Mouse (Mus musculus): ENCODE measurements around the gene Chd2. TPM values are rescaled to one million over a fixed set of nuclear protein-coding genes. Genes with fewer than 3 reads are reported as not detected.

Chd2 gene
- polyA plus RNA-seq, 1 experiment, result 28.0 TPM

- H3K36me3 ChIP-seq (ENCODE audit: control insufficient read depth, insufficient read depth, low read length), result peaks cover 75% of the 10 kb centered on the region
- no peaks in the 10 kb centered on the region for H3K27me3 ChIP-seq (ENCODE audit: control insufficient read depth, insufficient read depth, low read length)
- 80% methylated on average over 11 of the region's 11 CpGs for WGBS
- H3K27ac ChIP-seq (ENCODE audit: insufficient read depth, low read depth, low read length), result no peak overlapping the region
- H3K4me3 ChIP-seq (ENCODE audit: low read depth, low read length), result no peak overlapping the region
- H3K4me1 ChIP-seq (ENCODE audit: control insufficient read depth, insufficient read depth, insufficient read length, low read length), result no peaks in the 10 kb centered on the region
- TF ChIP-seq POLR2A (IDR thresholded peaks at IDR 0.05; ENCODE audit: low read depth, low read length), result no peak
- no peak for TF ChIP-seq CTCF (IDR thresholded peaks at IDR 0.05; ENCODE audit: extremely low read depth, insufficient read length, insufficient replicate concordance, low read depth, low read length)
These were observed 63.2 kb downstream of the Chd2 start for GRCm38 (mm10) chr7:73478157-73479058.

DNA sequence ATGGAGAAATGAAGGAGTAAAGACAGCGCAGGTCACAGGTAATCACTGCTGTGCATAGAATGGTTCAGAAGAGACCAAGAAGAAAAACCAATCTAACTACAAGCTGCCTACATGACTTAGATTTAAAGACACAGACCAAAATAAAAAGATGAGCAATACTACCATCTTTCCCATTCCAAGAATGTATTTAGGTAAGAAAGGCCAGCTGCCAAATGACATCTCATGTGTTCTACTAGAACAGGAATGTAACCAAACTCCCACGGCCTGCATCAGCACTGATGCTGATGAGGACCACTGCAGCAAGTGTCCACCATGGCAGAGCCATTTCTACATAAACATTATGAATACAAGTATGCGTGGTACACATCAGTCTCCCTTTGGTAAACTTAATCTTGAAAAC lies 73.9 kb downstream of the Chd2 start:
- TF ChIP-seq CTCF (IDR thresholded peaks at IDR 0.05; ENCODE audit: extremely low read depth, insufficient read length, insufficient replicate concordance, low read depth, low read length) (no peak), POLR2A (IDR thresholded peaks at IDR 0.05; ENCODE audit: low read depth, low read length) (no peak)

GRCm38 (mm10) chr7:73463546-73463945 lies 78.1 kb downstream of the Chd2 start:
- no peak for TF ChIP-seq POLR2A (IDR thresholded peaks at IDR 0.05; ENCODE audit: low read depth, low read length)
- no peak for TF ChIP-seq CTCF (IDR thresholded peaks at IDR 0.05; ENCODE audit: extremely low read depth, insufficient read length, insufficient replicate concordance, low read depth, low read length)
- WGBS, result 91% methylated on average over 2 of the region's 2 CpGs
- Histone ChIP-seq H3K36me3 (ENCODE audit: control insufficient read depth, insufficient read depth, low read length) (peaks cover 78% of the 10 kb centered on the region), H3K4me3 (ENCODE audit: low read depth, low read length) (no peak overlapping the region), H3K27ac (ENCODE audit: insufficient read depth, low read depth, low read length) (no peak overlapping the region), H3K27me3 (ENCODE audit: control insufficient read depth, insufficient read depth, low read length) (no peaks in the 10 kb centered on the region), H3K4me1 (ENCODE audit: control insufficient read depth, insufficient read depth, insufficient read length, low read length) (no peaks in the 10 kb centered on the region)

More for the DNA sequence above, 73.9 kb downstream of the Chd2 start:
- no peak overlapping the region for H3K4me3 ChIP-seq (ENCODE audit: low read depth, low read length)
- H3K36me3 ChIP-seq (ENCODE audit: control insufficient read depth, insufficient read depth, low read length), result peaks cover 78% of the 10 kb centered on the region
- H3K27ac ChIP-seq (ENCODE audit: insufficient read depth, low read depth, low read length), result no peak overlapping the region
- H3K27me3 ChIP-seq (ENCODE audit: control insufficient read depth, insufficient read depth, low read length), result no peaks in the 10 kb centered on the region
- WGBS, result 96% methylated on average over 3 of the region's 3 CpGs
- H3K4me1 ChIP-seq (ENCODE audit: control insufficient read depth, insufficient read depth, insufficient read length, low read length), result no peaks in the 10 kb centered on the region

DNA sequence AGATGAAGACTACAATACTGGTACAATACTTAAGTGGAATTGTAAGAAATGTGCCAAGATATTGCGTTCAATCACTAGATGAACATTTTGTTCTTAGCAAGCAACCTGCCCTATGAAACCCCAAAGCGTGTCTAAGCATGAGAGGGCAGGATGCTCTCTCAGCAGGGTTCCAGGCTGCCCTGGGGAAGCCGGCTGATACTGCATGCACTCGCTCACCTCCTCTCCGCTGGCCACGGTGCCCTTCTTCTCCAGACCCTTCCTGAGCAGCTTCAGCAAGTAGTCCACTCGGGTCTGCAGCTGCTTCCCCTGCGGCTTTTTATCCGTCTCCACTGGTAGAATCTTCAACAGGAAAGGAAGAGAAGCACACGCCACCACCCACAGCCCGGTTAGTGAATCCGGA lies 87.5 kb downstream of the Chd2 start:
- Histone ChIP-seq H3K27me3 (ENCODE audit: control insufficient read depth, insufficient read depth, low read length) (no peaks in the 10 kb centered on the region), H3K27ac (ENCODE audit: insufficient read depth, low read depth, low read length) (no peak overlapping the region), H3K36me3 (ENCODE audit: control insufficient read depth, insufficient read depth, low read length) (peaks cover 83% of the 10 kb centered on the region), H3K4me1 (ENCODE audit: control insufficient read depth, insufficient read depth, insufficient read length, low read length) (no peaks in the 10 kb centered on the region; the same call in 1 of the 2 replicates), H3K4me3 (ENCODE audit: low read depth, low read length) (no peak overlapping the region)
- WGBS, result 93% methylated on average over 12 of the region's 12 CpGs
- TF ChIP-seq CTCF (IDR thresholded peaks at IDR 0.05; ENCODE audit: extremely low read depth, insufficient read length, insufficient replicate concordance, low read depth, low read length) (no peak), POLR2A (IDR thresholded peaks at IDR 0.05; ENCODE audit: low read depth, low read length) (no peak)

DNA sequence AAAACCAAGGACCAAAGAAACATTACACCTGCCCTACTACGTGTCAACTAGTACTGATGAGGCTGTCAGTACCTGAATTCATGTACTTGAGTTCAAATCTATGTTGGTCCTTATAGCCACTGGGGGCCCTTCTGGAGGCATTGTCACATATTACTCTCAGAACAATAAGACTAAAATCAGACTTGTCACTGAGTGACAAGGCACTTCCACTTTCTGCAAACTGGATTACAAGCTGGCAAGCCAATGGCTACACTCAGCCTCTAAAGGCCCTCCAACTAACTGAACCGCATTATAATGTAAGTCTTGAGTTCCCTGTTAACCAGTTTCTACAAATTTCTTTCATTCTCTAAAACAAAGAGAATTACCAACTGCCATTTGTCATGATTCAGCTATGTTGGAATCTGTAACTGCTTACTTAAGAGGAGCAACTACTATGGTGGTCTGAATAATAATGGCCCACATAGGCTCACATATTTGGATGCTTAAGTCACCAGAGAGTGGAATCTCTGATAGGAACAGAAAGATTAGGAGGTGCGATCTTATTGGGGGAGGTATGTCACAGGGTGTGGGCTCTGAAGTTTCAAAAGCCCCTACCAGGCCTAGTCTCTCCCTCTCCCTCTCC lies 89.3 kb downstream of the Chd2 start:
- 93% methylated on average over 3 of the region's 3 CpGs for WGBS
- Histone ChIP-seq H3K36me3 (ENCODE audit: control insufficient read depth, insufficient read depth, low read length) (peaks cover 85% of the 10 kb centered on the region), H3K27me3 (ENCODE audit: control insufficient read depth, insufficient read depth, low read length) (no peaks in the 10 kb centered on the region), H3K4me3 (ENCODE audit: low read depth, low read length) (no peak overlapping the region), H3K4me1 (ENCODE audit: control insufficient read depth, insufficient read depth, insufficient read length, low read length) (no peaks in the 10 kb centered on the region; the same call in 1 of the 2 replicates), H3K27ac (ENCODE audit: insufficient read depth, low read depth, low read length) (no peak overlapping the region)
- TF ChIP-seq POLR2A (IDR thresholded peaks at IDR 0.05; ENCODE audit: low read depth, low read length) (no peak), CTCF (IDR thresholded peaks at IDR 0.05; ENCODE audit: extremely low read depth, insufficient read length, insufficient replicate concordance, low read depth, low read length) (no peak)

DNA sequence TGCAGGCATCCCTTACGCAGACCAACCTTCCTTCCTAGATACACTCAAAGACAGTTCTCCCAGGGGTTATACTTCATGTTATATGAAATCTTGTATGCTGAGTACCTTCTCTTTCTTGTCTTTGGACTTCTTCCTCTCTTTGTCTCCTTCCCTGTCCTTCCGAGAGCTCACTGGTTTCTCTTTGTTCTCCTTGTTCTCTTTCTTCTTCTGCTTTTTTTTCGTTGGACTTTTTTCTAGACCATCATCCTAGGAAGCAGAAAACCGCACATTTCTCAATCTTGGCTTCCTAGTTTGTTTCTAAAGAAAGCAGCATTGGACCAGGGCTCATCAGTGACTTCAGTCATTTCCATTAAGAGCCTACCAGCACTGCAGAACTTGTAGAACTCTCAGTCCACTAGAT lies 90.0 kb downstream of the Chd2 start:
- Histone ChIP-seq H3K27ac (ENCODE audit: insufficient read depth, low read depth, low read length) (no peak overlapping the region), H3K4me1 (ENCODE audit: control insufficient read depth, insufficient read depth, insufficient read length, low read length) (no peaks in the 10 kb centered on the region; the same call in 1 of the 2 replicates), H3K4me3 (ENCODE audit: low read depth, low read length) (no peak overlapping the region), H3K27me3 (ENCODE audit: control insufficient read depth, insufficient read depth, low read length) (no peaks in the 10 kb centered on the region), H3K36me3 (ENCODE audit: control insufficient read depth, insufficient read depth, low read length) (peaks cover 84% of the 10 kb centered on the region)
- TF ChIP-seq POLR2A (IDR thresholded peaks at IDR 0.05; ENCODE audit: low read depth, low read length) (no peak), CTCF (IDR thresholded peaks at IDR 0.05; ENCODE audit: extremely low read depth, insufficient read length, insufficient replicate concordance, low read depth, low read length) (no peak)
- WGBS, result 93% methylated on average over 4 of the region's 4 CpGs

- WGBS, result 87% methylated on average over 4 of the region's 4 CpGs
- TF ChIP-seq CTCF (IDR thresholded peaks at IDR 0.05; ENCODE audit: extremely low read depth, insufficient read length, insufficient replicate concordance, low read depth, low read length) (no peak), POLR2A (IDR thresholded peaks at IDR 0.05; ENCODE audit: low read depth, low read length) (no peak)
- Histone ChIP-seq H3K36me3 (ENCODE audit: control insufficient read depth, insufficient read depth, low read length) (peaks cover 81% of the 10 kb centered on the region), H3K27ac (ENCODE audit: insufficient read depth, low read depth, low read length) (no peak overlapping the region), H3K27me3 (ENCODE audit: control insufficient read depth, insufficient read depth, low read length) (no peaks in the 10 kb centered on the region), H3K4me3 (ENCODE audit: low read depth, low read length) (no peak overlapping the region), H3K4me1 (ENCODE audit: control insufficient read depth, insufficient read depth, insufficient read length, low read length) (no peaks in the 10 kb centered on the region)
These were observed 99.4 kb downstream of the Chd2 start for GRCm38 (mm10) chr7:73442246-73442645.

Data from small intestine, adult 2 months (tissue).